Mouse (Mus musculus) limb, embryonic 11.5 days (tissue): ENCODE data around the gene Krt7. TPM values are rescaled to one million over a fixed set of nuclear protein-coding genes. Genes with fewer than 3 reads are reported as not detected.
A peak's percentile ranks its signal among the peaks of the same experiment; 100 is the strongest.

Experiments used
- ATAC-seq: fragments of 200-750 bp; cut with Nextera tagmentation; 2 replicates; pipeline ENCODE4 v1.8.0; 2017; ENCODE audit warnings: low read depth; ENCODE audit not compliant: insufficient number of reproducible peaks, low FRiP score, low TSS enrichment
- DNase-seq: peaks from one replicate; pipeline ENCODE4 v3.0.0-alpha.2; 2015; ENCODE audit warnings: low spot score
- H3K27ac ChIP-seq: fragments of 300-500 bp; sonication (generic); replicated peaks from 2 replicates; pipeline ENCODE4 v1.5.1; 2014; ENCODE audit warnings: low read depth, mild to moderate bottlenecking, low read length
- H3K27me3 ChIP-seq: fragments of 300-500 bp; sonication (generic); 2 replicates; pipeline ENCODE4 v1.6.1; 2014; ENCODE audit warnings: mild to moderate bottlenecking, low read length, mixed read lengths; ENCODE audit not compliant: control insufficient read depth, insufficient read depth
- H3K36me3 ChIP-seq: fragments of 300-500 bp; sonication (generic); 2 replicates; pipeline ENCODE4 v1.6.1; 2014; ENCODE audit warnings: mild to moderate bottlenecking, low read length, moderate library complexity, mixed read lengths; ENCODE audit not compliant: control insufficient read depth, insufficient read depth
- H3K4me1 ChIP-seq: fragments of 300-500 bp; sonication (generic); 2 replicates; pipeline ENCODE4 v1.6.1; 2014; ENCODE audit warnings: low read length, mixed read lengths; ENCODE audit not compliant: control insufficient read depth, insufficient read depth
- H3K4me2 ChIP-seq: fragments of 300-500 bp; sonication (generic); 2 replicates; pipeline ENCODE4 v1.6.1; 2014; ENCODE audit warnings: low read depth, mild to moderate bottlenecking, moderate library complexity; ENCODE audit not compliant: severe bottlenecking
- H3K4me3 ChIP-seq: fragments of 300-500 bp; sonication (generic); 2 replicates; pipeline ENCODE4 v1.5.1; 2014; ENCODE audit warnings: low read depth, low read length
- H3K9ac ChIP-seq: fragments of 300-500 bp; sonication (generic); 2 replicates; pipeline ENCODE4 v1.6.1; 2014; ENCODE audit warnings: mild to moderate bottlenecking, low read length
- H3K9me3 ChIP-seq: fragments of 300-500 bp; sonication (generic); 2 replicates; pipeline ENCODE4 v1.6.1; 2016; ENCODE audit warnings: low read length; ENCODE audit not compliant: control insufficient read depth
- WGBS: fragments of 180-500 bp; shearing (Covaris S2); extraction: QIAGEN DNeasy Blood & Tissue Kit; methylation state at CpG from one replicate; pipeline ENCODE4 v1.1.7; 2014; 5-methylcytosine and 5-hydroxymethylcytosine counted together
- polyA plus RNA-seq: library from polyadenylated mRNA; unstranded; fragments of >200 nt; fragmentation: Nextera tagmentation; extraction: Ambion mirVana; gene quantifications from 2 replicates; pipeline ENCODE4 v1.2.1, GENCODE M21; 2014

Krt7 gene
- polyA plus RNA-seq, 1 experiment from 2014 or later, result 15.2 TPM

DNA sequence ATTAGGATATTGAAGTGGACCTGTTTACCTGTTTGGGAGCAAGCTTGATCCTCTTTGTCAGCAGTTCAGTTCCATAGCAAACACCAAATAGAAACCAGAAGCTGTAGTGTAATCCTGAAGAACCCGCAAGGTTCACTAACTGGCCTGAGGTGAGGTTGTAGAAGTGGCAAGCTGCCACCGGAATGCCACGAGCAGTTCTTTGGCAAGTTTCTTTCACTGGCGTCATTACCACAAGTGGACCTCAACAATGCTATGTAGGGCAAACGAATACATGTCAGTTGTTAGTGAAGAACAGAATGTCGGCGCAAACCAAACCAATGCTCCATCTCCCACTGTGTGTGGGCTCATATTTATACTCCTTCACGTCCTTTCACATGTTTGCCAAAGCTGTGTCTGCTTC lies 12.6 kb upstream of the Krt7 start:
- no peak for ATAC-seq
- Histone ChIP-seq H3K4me2 (no peak overlapping the region), H3K9ac (no peak overlapping the region), H3K36me3 (no peaks in the 10 kb centered on the region), H3K4me3 (no peak overlapping the region), H3K9me3 (no peaks in the 10 kb centered on the region), H3K4me1 (peaks cover 4% of the 10 kb centered on the region; the same call in 1 of the 2 replicates), H3K27ac (no peak overlapping the region), H3K27me3 (no peaks in the 10 kb centered on the region)
- 87% methylated on average over 8 of the region's 8 CpGs for WGBS
- DNase-seq, result no peak

DNA sequence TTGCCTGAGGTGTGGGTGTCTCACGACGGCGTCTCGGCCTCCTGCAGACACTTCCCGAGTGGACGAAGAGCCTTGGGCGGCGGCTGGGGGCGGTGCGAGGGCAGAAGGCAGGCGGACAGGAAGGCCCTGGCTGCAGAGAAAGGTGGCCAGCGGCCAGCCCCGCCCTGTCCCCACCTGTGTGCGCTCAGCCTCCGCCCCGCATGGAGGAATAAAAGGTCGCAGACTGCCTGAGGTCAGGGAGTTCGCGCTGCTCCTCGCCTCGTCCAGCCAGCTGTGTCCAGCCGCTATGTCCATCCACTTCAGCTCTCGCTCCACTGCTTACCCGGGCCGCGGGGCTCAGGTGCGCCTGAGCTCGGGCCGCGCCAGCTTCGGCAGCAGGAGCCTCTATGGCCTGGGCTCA lies 1.3 kb downstream of the Krt7 start:
- Histone ChIP-seq H3K36me3 (no peaks in the 10 kb centered on the region), H3K9ac (no peak overlapping the region), H3K9me3 (no peaks in the 10 kb centered on the region), H3K4me2 (no peak overlapping the region), H3K27ac (no peak overlapping the region), H3K4me1 (peaks cover 14% of the 10 kb centered on the region), H3K4me3 (0 out of 2 replicates have a peak overlapping the region, but pooled peaks have one; percentile 1), H3K27me3 (peaks cover 20% of the 10 kb centered on the region)
- no peak for ATAC-seq
- DNase-seq, result no peak
- 27% methylated on average over 31 of the region's 31 CpGs for WGBS

DNA sequence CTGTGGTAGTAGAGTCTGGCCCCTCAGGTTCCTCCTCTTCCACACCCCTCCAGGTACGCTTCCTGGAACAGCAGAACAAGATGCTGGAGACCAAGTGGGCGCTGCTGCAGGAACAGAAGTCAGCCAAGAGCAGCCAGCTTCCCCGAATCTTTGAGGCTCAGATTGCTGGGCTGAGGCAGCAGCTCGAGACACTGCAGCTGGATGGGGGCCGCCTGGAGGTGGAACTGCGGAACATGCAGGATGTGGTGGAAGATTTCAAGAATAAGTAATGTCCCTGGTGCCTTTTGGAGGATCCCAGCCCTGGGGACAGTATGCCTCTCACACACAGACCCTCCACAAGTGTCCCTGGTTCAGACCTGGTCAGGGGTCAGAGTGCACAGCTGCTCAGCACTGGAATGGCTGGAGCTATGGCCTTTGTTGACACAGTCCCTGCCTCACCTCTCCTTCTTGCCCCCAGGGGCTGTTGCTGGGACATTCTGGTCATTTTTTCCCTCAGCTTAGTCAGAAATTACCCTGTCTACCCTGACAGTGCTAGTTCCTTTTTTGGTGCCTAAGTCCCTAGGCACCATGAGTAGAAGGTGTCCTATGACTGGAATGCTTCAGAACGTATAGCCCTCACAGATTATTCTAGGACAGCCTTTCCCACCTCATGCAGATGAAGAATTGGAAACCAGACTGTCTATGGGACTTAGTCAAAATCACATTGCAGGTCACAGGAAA lies 3.2 kb downstream of the Krt7 start:
- no peaks in the 10 kb centered on the region for H3K9me3 ChIP-seq
- H3K27me3 ChIP-seq, result peaks cover 20% of the 10 kb centered on the region
- no peak for DNase-seq
- ATAC-seq, result no peak
- no peak overlapping the region for H3K27ac ChIP-seq
- H3K4me3 ChIP-seq, result no peak overlapping the region
- 43% methylated on average over 7 of the region's 7 CpGs for WGBS
- H3K36me3 ChIP-seq, result no peaks in the 10 kb centered on the region
- no peak overlapping the region for H3K9ac ChIP-seq
- H3K4me1 ChIP-seq, result peaks cover 14% of the 10 kb centered on the region
- H3K4me2 ChIP-seq, result no peak overlapping the region

DNA sequence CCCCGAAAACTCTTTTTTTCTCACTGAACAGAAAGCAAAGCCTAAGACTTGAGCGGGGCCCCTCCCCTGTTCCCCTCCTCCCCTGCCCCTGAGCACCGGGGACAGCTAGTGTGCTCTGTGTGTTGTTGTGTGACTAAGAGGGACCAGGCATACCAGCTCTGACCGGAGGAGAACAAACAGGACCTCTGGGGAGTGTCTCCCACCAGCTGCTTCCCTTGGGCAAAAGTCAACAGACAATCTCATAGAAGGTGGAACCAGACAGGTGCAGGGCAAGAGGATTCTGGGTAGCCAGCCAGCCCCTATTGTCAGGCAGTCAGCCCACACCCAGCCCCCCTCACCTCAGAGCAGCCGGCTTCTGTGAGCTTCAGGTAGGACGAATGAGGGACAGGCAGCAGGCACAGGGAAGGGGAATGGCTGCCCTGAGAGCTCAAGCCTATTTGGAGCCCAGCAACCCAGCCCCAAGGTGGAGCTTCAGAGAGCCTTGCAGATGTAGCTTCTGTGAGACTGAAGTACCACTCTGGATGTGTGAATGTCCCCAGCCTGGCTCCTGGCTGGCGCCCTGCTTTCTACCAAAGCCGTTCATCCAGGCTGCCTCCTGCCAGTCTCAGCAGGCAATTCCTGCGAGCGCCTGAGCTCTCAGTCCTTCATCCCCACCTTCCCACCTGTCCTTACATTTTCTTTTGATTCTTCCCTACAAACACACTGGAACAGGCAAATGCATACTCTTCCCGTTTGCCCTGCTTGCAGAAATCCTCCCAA lies 4.1 kb downstream of the Krt7 start:
- WGBS, result 34% methylated on average over 11 of the region's 11 CpGs
- H3K4me2 ChIP-seq, result no peak overlapping the region
- no peaks in the 10 kb centered on the region for H3K36me3 ChIP-seq
- DNase-seq (no peak), ATAC-seq (no peak)
- no peaks in the 10 kb centered on the region for H3K9me3 ChIP-seq
- H3K4me3 ChIP-seq, result no peak overlapping the region
- H3K4me1 ChIP-seq, result peaks cover 14% of the 10 kb centered on the region
- no peak overlapping the region for H3K27ac ChIP-seq
- H3K27me3 ChIP-seq, result peaks cover 20% of the 10 kb centered on the region
- H3K9ac ChIP-seq, result no peak overlapping the region

DNA sequence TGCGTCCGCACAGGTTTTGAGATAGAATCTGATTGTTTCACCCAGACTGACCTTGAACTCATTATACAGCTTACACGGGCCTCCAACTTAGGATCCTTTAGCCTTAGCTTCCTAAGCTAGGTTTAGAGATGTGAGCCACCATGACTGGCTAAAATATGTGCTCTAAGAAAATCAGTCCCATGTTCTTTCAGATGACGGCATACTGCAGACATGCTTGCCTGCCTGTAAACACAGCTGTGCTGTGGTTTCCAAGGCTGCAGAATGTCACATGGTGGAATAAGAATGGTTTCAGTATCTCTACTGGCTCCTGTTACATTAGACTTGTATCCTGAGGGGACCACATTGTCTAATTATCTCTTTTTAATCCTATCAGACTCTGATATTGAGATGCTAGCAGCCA lies 8.1 kb downstream of the Krt7 start:
- DNase-seq (no peak), ATAC-seq (no peak)
- 89% methylated on average over 4 of the region's 4 CpGs for WGBS
- no peak overlapping the region for H3K4me2 ChIP-seq
- no peak overlapping the region for H3K9ac ChIP-seq
- no peak overlapping the region for H3K4me3 ChIP-seq
- peaks cover 6% of the 10 kb centered on the region; the same call in 1 of the 2 replicates for H3K4me1 ChIP-seq
- no peak overlapping the region for H3K27ac ChIP-seq
- no peaks in the 10 kb centered on the region for H3K9me3 ChIP-seq
- 0 out of 2 replicates have a peak, but pooled peaks cover under 1% of the 10 kb centered on the region for H3K27me3 ChIP-seq
- H3K36me3 ChIP-seq, result no peaks in the 10 kb centered on the region

DNA sequence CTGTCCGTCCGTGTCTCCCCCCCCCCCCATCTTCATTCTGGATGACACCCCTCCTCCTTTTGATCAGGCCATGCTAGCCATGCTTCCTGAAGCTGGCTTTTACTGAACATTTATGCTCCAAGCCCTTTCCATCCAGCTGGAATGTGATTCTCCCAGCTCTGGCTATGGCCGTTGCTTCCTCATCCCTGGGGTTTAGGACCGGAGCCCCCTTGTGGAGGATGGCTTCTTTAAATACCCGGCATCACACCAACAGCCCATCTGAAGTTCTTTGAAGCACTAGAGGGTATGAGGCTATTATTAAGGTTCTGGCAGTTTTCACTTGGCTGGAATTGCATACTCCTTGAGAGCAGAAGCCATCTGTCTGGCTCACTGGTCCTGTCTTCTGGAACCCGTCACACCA lies 10.1 kb downstream of the Krt7 start:
- Histone ChIP-seq H3K4me1 (no peaks in the 10 kb centered on the region), H3K36me3 (no peaks in the 10 kb centered on the region), H3K4me2 (no peak overlapping the region), H3K9me3 (no peaks in the 10 kb centered on the region), H3K9ac (no peak overlapping the region), H3K27ac (no peak overlapping the region), H3K27me3 (no peaks in the 10 kb centered on the region), H3K4me3 (no peak overlapping the region)
- no peak for ATAC-seq
- no peak for DNase-seq
- WGBS, result 52% methylated on average over 6 of the region's 6 CpGs

DNA sequence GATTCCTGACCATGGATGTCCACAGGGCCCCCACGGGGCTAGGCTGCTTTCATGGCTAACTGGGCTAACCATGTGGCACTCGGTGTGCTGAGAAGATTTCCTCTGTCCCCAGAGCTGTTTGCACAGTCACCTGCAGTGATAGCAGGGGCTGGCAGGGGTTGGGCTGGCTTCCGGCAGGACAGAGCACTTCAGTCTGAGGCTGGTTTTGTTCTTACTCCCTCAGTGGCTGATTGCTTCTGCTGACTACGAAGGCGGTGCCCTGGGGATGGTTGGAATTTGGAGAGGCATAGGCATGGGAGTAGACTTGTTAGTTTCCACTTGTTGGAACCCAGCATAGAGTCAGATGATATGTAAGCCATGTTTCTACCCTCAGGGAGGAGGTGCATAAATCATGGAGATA lies 14.1 kb downstream of the Krt7 start:
- WGBS, result 34% methylated on average over 5 of the region's 5 CpGs
- Histone ChIP-seq H3K27me3 (no peaks in the 10 kb centered on the region), H3K9ac (no peak overlapping the region; the same call in 1 of the 2 replicates), H3K36me3 (no peaks in the 10 kb centered on the region), H3K4me1 (no peaks in the 10 kb centered on the region), H3K4me2 (no peak overlapping the region), H3K9me3 (no peaks in the 10 kb centered on the region), H3K4me3 (no peak overlapping the region), H3K27ac (no peak overlapping the region)
- no peak for DNase-seq
- no peak for ATAC-seq

DNA sequence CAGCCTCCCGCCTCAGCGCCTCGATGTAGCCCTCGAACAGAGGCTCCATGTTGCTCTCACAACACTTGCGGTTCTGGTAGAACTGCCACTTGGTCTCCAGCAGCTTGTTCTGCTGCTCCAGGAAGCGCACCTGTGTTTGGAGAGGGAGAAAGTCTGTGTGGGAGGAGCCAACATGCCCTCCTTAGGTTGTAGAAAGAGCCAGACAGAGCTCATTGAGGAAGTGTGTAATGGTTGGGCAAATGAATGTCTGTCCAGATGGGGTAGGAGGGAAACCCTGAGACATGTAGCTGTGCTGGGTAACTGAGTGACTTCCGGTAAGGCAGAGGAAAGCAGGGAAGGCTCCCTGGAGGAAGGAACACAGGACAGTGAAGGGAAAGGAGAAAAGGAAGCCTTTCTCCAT lies 25.8 kb downstream of the Krt7 start:
- ATAC-seq, result no peak
- no peaks in the 10 kb centered on the region for H3K9me3 ChIP-seq
- 0 out of 2 replicates have a peak, but pooled peaks cover 3% of the 10 kb centered on the region for H3K4me1 ChIP-seq
- no peak overlapping the region for H3K27ac ChIP-seq
- no peaks in the 10 kb centered on the region for H3K36me3 ChIP-seq
- no peak overlapping the region for H3K9ac ChIP-seq
- 94% methylated on average over 4 of the region's 7 CpGs for WGBS
- peaks cover 35% of the 10 kb centered on the region for H3K27me3 ChIP-seq
- no peak overlapping the region for H3K4me2 ChIP-seq
- no peak for DNase-seq
- H3K4me3 ChIP-seq, result no peak overlapping the region
